Mouse (Mus musculus) ovary, postnatal 10 days (tissue): Measurements from ENCODE around the gene Sptb.
A peak's percentile ranks its signal among the peaks of the same experiment; 100 is the strongest.

ENCODE experiments used
- DNase-seq: peaks from one replicate; pipeline ENCODE4 v3.0.0; 2022; ENCODE audit warnings: low spot score

The Sptb gene

DNA sequence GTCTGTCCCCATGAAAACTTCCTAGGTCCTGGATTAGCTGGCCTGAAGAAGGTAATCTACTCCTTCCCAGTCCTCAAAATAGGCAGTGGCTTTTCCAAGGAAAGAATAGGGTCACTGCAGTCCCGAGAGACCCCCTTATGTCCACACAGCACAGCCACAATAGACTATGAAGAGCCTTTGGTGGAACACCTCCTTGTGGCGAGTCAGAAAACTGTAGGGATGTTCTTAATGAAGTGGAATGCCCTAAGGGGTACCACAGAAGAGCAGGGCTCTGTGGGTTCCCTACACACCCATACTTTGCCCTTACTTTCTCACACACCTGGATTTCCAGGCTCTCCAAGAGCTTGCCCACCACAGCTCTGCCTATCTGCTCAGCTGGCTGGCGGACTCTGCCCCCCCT lies 104.5 kb downstream of the Sptb start:
- DNase-seq = no peak

DNA sequence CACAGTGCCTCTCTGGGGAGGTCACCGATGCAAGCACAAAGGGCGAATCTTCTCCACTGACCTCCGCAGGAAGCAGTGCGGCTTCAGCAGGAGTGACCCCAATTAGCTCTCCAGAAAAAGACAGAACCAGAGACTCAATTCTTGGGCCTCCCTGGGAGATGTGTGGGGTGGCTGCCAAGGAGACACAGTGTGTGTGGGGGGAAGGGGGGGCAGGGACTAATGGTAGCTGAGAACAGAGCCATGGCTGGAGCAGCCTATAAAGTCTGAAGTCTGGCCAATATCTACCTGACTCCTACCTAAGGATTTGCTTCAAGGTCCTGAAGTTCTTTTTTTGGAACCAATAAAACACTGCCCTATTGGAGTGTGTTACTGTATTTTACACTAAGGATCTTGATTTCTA lies 105.8 kb downstream of the Sptb start:
- no peak for DNase-seq

DNA sequence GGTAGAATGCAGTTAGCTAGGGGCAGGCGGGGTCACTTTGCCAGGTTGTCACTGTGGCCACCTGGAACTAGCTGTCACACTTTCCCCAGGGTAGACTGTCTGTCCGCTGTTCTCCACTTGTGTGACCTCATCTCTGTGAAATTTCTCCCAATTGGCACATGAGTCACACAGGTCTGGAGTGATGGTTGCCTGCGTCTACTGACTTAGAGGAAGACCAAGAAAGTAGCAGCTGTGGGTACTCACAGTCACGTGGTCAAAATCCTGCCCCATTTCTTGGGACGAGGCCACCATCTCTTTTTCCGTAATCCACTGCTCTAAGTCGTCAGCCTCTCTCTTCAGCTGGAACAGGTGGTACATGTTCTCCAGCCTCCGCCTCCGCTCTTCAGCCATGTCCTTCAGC lies 106.6 kb downstream of the Sptb start:
- no peak for DNase-seq

DNA sequence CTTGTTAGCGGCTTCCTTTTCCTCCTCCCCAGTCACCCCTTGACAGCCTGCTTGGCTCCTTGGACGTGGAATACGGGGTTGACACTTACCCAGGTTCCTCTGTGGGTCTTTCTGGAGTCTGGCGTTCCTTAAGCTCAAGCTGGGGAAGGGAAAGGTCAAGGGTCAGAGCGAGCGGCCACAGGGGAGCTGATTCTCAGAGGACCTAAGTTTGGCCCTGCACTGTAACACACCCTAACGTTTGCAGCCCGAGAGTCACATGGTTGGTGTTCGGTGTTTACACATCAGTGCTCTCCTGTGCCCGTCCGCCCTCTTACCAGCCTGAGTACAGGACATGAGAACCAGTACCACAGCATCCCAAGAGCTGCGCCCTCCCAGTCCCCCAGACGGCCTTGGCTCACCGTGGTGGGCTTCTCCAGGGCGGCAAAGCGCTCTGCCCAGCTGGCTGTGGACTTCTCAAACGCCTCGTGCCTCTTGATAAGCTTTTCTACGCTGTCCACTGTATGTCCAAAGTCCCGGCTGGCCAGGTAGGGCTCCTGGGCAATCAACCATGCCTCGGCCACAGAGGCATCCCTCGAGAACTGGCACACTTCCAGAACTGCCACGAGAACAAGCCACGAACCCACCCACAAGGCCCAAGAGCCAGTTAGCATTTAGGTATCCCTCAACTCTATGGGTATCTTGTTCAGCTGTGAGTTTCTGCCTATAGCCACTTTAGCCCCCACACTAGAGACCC lies 112.0 kb downstream of the Sptb start:
- DNase-seq = no peak

DNA sequence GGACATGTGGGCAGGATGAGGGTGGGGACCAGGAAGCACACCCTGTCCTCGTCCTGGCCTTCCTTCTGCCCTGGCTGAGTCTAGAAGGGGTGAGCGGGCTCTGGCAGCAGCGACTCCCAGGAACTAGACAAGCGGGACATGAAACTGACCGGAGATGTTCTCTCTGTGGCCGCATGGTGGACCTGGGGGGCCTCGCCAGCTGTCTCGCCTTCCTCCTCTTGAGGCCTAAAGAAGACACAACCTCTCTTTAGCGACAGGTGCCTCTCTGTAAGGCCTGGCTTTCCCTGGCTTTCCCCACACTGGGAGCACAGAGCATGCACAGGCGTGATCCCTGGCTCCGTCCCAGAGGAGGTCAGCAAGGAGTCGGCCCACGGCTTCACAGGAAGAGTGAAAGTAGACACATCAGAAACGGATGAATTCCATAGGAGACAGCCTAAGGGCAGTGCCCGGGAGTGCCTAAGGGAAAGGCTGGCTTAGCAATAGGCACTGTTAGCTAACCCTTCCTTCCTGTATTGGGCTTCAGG lies 112.7 kb downstream of the Sptb start:
- no peak for DNase-seq

DNA sequence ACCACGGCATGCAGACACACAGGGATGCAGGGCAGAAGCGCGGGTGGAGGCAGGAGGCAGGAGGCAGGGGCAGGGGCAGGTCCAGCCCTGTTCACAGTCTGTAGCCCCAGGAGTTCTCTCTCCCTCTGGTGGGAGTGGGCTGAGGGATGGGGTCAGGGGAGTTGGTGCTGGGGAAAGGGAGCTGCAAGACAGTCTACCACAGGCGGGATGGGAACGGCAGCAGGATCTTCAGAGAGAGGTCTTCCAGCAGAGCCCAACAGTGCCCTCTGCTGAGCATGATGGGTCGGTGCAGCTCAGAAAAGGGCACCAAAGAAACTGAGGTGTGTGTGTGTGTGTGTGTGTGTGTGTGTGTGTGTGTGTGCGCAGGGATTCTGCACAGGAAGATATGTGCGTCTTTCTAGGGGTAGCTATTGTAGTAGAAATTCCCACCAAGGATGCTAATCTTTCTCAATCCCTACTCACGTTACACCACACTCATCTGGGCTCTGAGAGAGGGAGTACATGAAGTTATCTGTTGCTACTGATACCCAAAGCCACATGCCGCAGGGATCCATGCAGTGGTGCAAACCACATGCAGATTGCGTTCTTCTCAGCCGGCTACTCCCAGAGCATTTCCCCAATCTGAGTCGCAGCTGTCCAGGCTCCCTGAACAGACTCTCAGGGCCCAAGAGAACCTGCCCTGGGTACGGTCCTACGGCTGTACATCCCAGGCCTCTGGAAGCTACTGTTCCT lies 113.9 kb downstream of the Sptb start:
- DNase-seq = peak; percentile 55

DNA sequence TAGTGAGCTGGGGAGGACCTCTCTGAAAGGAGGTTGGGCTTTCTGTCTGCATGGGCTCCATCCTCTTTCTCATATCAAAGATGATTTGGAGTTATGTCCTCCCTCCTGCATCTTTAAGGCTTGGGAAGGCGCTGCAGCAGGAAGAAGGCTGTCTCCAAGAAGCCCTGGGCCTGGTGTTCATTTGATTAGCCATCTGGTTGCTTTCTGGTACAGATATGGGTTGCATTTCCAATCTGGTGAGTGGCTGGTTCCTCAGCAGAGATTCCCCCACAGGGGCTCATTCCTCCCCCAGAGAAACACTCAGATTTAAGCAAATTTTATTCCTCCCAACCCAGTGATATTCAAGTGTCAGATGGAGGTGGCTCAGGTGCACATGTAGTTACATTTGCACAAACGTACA lies 114.5 kb downstream of the Sptb start:
- no peak for DNase-seq

DNA sequence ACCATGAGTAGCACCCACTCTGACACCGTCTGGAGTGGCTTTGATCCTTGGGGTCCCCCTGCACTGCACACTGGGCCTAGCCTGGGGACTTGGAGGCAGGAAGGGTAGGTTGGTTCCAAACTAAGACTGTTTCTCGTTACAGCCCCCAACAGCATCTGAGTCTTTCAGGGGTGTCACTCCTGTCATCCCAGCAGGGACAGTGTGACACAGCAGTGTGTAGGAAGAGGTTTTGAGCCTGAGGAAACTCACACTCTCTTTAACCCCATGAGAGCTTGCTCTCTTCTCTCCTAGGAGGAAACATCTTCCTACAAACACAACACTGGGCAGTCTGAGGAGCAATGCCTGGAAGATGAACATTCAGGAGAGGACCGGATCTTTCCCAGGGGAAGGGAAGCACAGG lies 115.8 kb downstream of the Sptb start:
- DNase-seq = no peak

DNA sequence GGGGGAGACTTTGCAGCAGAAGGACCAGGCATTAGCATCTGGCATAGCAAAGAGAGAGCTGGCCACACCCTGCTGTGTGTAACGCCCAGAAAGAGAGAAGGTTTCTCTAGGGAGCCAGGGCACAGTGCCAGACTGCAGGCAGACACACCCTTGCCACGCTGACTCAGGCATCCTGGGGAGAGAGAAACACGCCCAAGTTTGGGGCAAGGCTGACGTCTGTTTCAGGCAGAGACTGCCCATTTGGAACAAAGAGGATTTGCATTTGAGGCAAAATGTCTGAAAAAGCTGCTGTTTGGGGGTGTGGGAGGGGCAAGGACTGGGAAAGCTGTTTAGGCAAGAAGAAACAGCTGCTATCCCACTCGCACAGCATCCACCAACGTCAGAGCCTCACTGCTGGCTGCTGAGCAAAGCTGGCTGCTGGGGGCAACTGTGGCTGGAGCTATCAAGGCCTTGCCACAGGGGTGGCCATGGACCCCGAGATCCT lies 116.5 kb downstream of the Sptb start:
- peak; percentile 44 for DNase-seq

DNA sequence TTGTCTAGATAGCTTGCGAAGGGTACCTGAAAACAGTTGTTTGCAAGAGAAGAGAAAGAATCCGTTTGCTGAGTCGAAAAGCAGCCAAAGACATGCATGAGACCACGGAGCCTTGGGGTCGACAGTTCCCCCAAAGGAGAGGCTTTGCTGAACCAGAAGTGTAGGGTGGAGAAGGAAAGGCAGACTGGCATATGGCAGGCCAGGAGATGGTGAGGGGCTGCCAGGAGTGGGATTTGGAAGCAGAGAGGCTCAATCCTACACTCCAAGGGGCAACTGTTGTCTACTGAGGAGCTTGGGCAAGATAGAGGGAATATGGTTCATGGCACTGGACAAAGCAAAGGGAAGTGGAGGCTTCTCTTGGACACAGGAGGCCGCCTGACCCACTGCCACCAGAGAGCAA lies 117.1 kb downstream of the Sptb start:
- no peak for DNase-seq

DNA sequence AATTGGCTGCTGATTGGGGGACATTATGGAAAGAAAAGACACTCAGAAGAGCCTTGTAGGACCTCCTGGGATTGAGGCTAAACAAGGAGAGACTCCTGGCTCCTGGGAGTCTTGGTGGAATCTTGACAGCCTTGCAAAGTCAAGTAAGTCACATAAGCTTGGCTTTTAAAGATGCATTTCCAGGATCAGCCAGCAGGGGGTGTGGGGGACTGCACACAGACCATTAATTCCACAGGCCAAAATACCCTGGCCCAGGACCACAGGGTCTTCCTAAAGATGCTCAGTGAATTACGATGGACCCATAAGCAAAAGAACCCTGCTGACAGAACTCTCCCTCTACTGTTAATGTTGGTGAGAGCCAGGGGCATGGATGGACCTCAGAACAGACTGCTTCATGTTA lies 118.1 kb downstream of the Sptb start:
- DNase-seq = no peak

DNA sequence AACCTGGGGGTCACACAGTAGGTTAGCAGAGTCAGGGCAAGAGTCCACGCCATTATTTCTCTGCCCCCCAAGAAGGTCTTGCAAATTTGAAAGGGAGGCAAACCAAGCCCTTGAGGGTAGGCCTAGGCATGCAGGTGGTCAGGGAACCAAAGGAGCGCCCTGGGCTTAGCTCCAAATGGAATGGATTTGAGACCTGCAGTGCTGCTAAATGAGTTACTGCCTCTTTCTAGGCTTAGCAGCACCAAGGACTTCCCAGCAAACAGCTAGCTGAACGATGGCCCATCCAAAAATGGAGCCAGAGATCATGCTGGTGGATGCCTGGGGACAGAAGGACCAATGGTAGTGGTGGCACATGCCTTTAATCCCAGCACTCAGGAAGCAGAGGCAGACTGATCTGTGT lies 119.3 kb downstream of the Sptb start:
- no peak for DNase-seq

DNA sequence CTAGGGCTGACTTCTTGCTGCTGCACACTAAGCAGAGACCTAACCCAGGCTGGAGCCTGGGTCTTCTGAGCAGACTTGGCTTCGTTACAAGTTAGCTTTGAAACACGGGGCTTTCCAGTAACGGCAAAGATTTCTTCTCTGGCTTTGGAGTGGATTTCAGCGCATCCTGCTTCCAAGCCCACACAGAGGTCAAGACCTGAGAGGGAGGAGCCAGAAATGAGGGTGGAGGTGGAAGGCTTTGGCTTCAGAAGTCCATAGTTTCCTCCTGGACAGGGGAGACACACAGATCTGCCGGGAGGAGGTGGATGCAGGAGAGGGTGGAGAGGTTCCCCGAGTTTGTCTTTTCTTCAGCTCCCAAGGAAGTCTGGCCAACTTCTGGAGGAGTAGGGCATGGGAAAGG lies 120.8 kb downstream of the Sptb start:
- DNase-seq = peak; percentile 44

DNA sequence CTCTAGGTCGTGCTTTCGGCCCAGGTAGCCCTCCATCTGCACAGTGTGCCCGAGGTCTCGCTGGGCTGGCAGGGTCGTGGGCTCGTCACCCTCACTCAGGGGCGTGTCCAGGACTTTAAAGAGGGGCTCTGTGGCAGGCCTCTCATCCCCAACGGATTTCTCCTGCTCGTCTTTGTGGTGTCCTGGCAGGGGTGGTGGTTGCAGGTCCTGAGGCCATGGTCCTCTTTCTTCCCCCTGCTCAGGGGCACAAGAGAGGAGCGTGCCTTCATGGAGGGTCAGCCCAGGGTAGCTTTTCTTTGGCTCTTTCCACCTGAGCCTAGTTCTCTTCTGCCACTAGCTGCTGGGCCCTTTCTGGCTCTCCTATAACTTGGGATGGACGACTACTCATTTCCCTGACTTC lies 123.0 kb downstream of the Sptb start:
- DNase-seq = no peak

DNA sequence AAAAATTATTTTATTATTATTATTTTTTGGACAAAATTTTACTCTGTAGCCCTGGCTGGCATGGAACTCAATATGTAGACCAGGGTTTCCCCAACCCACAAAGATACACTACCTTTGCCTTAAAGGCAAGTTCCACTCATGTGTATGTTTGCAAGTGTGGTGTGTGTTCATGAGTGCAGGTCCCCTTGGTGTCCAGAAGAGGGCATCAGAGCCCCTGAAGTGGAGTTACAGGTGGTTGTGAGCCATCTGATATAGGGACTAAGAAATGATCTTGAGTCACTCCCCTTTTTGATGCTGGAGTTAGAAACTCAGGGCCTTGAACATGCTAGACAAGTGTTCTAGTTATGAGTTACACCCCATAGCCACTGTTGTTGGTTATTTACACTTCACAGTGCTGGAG lies 125.3 kb downstream of the Sptb start:
- no peak for DNase-seq

DNA sequence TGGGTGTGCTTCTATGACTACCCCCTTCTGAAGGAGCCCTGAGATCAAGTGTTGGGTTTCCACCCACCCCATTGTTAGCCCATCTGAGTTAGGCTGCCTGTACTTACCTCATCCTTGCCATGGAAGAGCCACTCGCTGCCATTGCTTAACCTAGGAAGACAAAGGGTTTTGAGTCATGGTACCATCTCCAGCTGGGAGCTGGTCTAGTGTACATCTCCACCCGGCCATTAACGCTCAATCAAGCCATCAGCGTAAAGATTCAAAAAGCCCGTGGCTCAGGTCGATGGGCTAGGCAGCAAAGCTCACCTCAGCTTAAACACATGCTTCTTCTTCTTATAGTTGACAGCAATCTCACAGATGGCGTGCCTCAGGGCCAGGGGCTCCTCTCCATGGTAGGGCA lies 126.9 kb downstream of the Sptb start:
- no peak for DNase-seq

DNA sequence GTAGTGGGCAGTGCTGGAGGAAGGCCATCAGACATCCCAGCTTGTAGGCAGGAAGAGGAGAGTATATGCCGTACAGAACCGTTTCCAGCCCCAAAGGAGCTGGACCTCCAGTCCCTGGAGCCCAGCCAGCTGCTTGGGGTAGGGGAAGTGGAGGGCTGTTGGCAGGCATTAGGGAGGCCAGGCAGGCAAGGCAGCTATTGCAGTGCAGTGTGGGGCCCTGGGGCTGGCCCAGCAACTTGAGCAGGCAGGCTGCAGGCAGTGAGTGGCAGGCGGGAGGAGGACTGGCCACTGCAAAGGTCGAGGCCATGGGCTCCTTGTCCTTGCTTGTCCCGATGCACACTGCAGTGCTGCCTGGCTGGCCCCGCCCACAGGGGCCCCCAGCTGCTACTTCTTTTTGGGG lies 127.5 kb downstream of the Sptb start:
- no peak for DNase-seq

DNA sequence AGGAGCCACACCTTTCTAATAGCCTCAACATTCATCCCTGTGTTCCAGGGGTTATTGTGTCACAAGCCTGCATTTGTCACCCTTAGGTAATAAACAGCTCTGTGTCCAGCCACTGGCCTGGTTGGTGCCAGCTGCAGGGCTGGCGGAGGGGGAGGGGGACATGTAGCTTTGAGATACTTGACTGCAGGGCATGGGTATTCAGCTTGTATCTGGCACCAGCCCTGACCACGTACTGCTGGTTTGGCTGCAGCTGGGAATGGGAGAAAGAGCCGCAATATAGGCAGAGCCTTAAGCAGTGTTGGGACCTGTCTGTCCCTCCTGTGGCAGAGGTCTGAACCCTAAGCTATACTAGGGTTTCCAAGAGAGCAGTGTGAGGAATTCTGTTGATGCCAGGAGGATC lies 128.2 kb downstream of the Sptb start:
- no peak for DNase-seq

DNA sequence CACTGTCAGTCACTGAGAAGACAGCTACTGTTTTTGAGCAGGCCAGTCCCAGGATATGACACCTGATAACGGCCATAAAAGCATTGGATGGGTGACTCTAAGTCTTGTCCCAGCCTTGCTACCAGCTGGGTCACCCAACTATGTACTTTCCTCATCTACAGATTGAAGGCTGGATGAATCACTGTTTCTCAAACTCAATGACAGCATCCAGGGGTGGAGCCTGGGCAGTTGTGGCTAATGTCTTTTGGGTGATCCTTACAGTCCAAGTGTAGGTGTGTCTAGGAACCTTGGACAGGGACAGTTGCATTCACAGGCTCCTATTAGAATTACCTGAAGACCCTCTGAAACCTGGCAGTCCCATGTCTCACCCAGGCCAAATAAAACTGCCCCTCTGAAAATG lies 130.5 kb downstream of the Sptb start:
- no peak for DNase-seq

DNA sequence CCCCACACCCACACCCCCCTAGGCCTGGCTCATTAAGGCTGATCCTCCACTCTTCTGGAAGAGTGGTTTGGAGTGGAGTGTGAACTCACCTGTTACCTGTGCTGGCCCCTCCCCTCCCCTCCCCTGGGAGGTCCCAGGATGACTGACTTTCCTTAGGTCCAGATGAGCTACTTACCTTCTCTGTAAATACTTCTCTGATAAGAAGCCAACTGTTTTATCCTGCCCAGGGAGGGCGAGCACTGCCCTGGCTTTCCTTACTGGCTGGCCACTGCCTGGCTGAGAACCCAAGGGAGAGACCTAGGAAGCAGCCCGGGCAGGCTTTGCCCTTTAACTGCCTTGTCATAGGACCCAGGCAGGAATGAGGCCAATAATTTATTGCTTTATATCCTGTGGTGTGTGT lies 131.9 kb downstream of the Sptb start:
- no peak for DNase-seq

DNA sequence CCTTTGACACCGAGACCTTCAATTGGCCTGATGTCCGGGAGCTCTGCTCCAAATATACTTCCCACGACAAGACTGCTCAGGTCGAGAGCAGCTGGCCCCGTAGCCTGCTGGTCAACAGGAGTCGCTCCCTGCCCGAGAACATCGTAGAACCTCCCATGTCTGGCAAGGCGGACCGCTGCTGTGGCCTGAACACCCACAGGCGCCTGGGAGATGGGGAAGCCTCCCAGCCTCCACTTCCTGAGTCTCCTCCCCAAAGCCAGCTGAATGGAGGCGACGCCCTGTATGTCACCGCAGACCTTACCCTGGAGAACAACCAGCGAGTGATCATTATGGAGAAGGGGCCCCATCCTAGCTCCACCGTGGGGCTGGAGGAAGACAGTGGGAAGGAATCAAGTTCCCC lies 132.5 kb downstream of the Sptb start:
- DNase-seq = no peak

DNA sequence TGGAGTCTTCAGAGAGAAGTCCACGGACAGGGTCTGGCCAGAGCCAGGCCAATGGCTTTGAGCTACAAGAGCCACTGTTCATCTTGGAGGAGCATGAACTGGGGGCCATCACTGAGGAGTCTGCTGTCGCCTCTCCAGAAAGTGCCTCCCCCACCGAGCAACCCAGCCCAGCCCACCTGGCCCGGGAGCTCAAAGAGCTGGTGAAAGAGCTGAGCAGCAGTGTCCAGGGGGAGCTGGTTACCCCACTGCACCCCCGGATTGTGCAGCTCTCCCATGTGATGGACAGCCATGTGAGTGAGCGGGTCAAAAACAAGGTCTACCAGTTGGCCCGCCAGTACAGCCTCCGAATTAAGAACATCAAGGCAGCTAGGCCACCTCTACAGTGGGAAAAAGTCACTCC lies 133.5 kb downstream of the Sptb start:
- DNase-seq = no peak

DNA sequence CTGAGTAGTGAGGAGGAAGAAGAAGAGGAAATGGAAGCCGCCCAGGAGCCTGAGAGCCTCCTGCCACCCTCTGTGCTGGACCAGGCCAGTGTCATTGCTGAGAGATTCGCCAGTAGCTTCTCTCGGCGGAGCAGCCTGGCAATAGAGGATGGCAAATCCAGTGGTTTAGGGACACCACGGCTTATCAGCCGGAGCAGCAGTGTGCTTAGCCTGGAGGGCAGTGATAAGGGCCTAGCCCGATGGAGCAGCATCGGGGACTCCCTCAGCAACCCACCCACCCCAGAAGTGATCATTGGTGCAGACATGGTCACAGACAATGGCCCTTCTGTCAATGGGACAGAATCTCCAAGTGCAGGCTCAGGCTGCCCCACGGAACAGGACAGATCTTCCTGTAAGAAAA lies 134.3 kb downstream of the Sptb start:
- no peak for DNase-seq

DNA sequence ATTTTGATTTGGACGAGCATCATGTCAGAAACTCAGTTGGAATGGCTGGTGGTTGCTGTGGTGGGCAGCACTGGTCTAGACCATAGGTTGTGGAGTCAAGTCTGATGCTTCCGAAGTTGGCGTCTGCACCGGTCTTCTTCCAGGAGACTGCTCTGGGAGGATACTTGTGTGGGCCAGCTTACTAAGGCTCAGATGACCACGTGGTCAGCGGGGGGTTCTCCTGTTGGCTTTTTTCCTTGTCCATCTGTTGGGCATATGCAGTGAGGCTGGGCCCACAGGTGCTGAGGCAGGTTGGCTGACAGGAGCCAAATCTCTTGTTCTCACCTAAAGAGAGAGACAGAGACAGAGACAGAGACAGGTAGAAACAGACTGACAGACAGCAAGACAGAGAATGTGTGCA lies 135.5 kb downstream of the Sptb start:
- no peak for DNase-seq
